Mouse (Mus musculus) lung, embryonic 14.5 days (tissue): Measurements from ENCODE around the gene Spo11. TPM values are rescaled to one million over a fixed set of nuclear protein-coding genes. Genes with fewer than 3 reads are reported as not detected.
A peak's percentile ranks its signal among the peaks of the same experiment; 100 is the strongest.

Source experiments
- ATAC-seq: fragments of 200-750 bp; cut with Nextera tagmentation; 2 replicates; pipeline ENCODE4 v1.8.0; 2017; ENCODE audit warnings: mild to moderate bottlenecking, moderate TSS enrichment, moderate library complexity; ENCODE audit not compliant: insufficient read depth
- DNase-seq: peaks from one replicate; pipeline ENCODE4 v3.0.0-alpha.2; 2015
- H3K27ac ChIP-seq: fragments of 300-500 bp; sonication (generic); 2 replicates; pipeline ENCODE4 v1.5.1; 2014; ENCODE audit warnings: low read depth, mild to moderate bottlenecking, moderate library complexity
- H3K27me3 ChIP-seq: fragments of 300-500 bp; sonication (generic); 2 replicates; pipeline ENCODE4 v1.6.1; 2014; ENCODE audit warnings: low read length, control low read depth; ENCODE audit not compliant: insufficient read depth
- H3K36me3 ChIP-seq: fragments of 300-500 bp; sonication (generic); 2 replicates; pipeline ENCODE4 v1.6.1; 2014; ENCODE audit warnings: control low read depth; ENCODE audit not compliant: insufficient read depth
- H3K4me1 ChIP-seq: fragments of 300-500 bp; sonication (generic); 2 replicates; pipeline ENCODE4 v1.6.1; 2014; ENCODE audit warnings: antibody characterized with exemption, control low read depth; ENCODE audit not compliant: insufficient read depth
- H3K4me2 ChIP-seq: fragments of 300-500 bp; sonication (generic); 2 replicates; pipeline ENCODE4 v1.6.1; 2014; ENCODE audit warnings: mild to moderate bottlenecking
- H3K4me3 ChIP-seq: fragments of 300-500 bp; sonication (generic); 2 replicates; pipeline ENCODE4 v1.5.1; 2014; ENCODE audit warnings: low read depth, low read length
- H3K9ac ChIP-seq: fragments of 300-500 bp; sonication (generic); 2 replicates; pipeline ENCODE4 v1.6.1; 2014
- H3K9me3 ChIP-seq: fragments of 300-500 bp; sonication (generic); 2 replicates; pipeline ENCODE4 v1.6.1; 2016; ENCODE audit warnings: low read depth, low read length, control low read depth
- CTCF ChIP-seq: IDR thresholded peaks from 2 replicates; pipeline ENCODE4 v1.5.1; 2016; ENCODE audit warnings: antibody characterized with exemption, low read depth
- WGBS: fragments of 180-500 bp; shearing (Covaris S2); extraction: QIAGEN DNeasy Blood & Tissue Kit; methylation state at CpG from one replicate; pipeline ENCODE4 v1.1.7; 2014; 5-methylcytosine and 5-hydroxymethylcytosine counted together
- polyA plus RNA-seq: library from polyadenylated mRNA; unstranded; fragments of >200 nt; fragmentation: Nextera tagmentation; extraction: Ambion mirVana; gene quantifications from 2 replicates; pipeline ENCODE4 v1.2.1, GENCODE M21; 2014

The Spo11 gene
- polyA plus RNA-seq, 1 experiment from 2014 or later: 0.13 TPM

GRCm38 (mm10) chr2:173020430-173020829, 42.9 kb downstream of the Spo11 start, which contains the start of gene Rbm38:
Gene Rbm38, plus strand, starts transcription at chr2:173020498.
- 34% methylated on average over 11 of the region's 11 CpGs for WGBS

GRCm38 (mm10) chr2:173021633-173022055, 44.1 kb downstream of the Spo11 start:
- Histone ChIP-seq H3K4me1 (peaks cover 16% of the 10 kb centered on the region), H3K4me2 (peak overlapping the region; percentile 90), H3K9me3 (no peaks in the 10 kb centered on the region), H3K27ac (peak overlapping the region; percentile 50; the same call in 1 of the 2 replicates), H3K9ac (peak overlapping the region; percentile 65), H3K36me3 (peaks cover 27% of the 10 kb centered on the region), H3K27me3 (no peaks in the 10 kb centered on the region), H3K4me3 (peak overlapping the region; percentile 76)
- no peak for TF ChIP-seq CTCF
- peak; percentile 97 for DNase-seq
- under 1% methylated on average over 43 of the region's 54 CpGs for WGBS
- peak; percentile 68 for ATAC-seq

More at GRCm38 (mm10) chr2:173020430-173020829, 42.9 kb downstream of the Spo11 start, which contains the start of gene Rbm38:
- ATAC-seq: no peak
- peaks cover 10% of the 10 kb centered on the region for H3K4me1 ChIP-seq
- no peaks in the 10 kb centered on the region for H3K9me3 ChIP-seq
- no peaks in the 10 kb centered on the region for H3K27me3 ChIP-seq
- H3K4me2 ChIP-seq: peak within 1 kb of the TSS; percentile 90
- H3K36me3 ChIP-seq: peaks cover 23% of the 10 kb centered on the region
- TF ChIP-seq CTCF: no peak
- H3K27ac ChIP-seq: no peak within 1 kb of the TSS
- no peak for DNase-seq
- peak within 1 kb of the TSS; percentile 18 for H3K9ac ChIP-seq
- peak within 1 kb of the TSS; percentile 76 for H3K4me3 ChIP-seq

DNA sequence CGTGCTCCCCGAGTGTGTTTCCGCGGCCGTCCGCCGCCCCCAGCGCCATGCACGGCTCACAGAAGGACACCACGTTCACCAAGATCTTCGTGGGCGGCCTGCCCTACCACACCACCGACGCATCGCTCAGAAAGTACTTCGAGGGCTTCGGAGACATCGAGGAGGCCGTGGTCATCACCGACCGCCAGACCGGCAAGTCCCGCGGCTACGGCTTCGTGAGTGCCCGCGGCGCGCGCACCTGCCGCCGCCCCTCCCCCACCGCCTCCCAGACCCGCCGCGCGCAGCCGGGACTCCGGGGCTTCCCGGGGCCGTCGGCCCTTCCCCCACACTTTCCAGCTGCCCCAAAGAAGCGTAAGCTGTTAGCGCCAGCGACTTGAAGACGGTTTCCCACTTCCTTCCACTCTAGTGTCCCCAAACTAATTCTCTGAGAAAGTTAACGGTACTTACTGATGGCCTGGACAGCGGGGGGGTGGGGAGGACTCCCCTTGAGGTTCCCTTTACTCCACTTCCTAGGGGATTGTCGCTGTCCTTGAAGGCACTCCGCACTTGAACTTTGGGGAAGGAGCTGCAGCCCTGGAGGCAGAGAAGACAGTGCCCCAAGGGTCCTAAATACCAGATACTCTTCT, 44.7 kb downstream of the Spo11 start:
- H3K27me3 ChIP-seq: no peaks in the 10 kb centered on the region
- TF ChIP-seq CTCF: no peak
- ATAC-seq (peak; percentile 32), DNase-seq (peak; percentile 62)
- peaks cover 21% of the 10 kb centered on the region for H3K4me1 ChIP-seq
- H3K4me2 ChIP-seq: peak overlapping the region; percentile 90
- peaks cover 30% of the 10 kb centered on the region for H3K36me3 ChIP-seq
- under 1% methylated on average over 48 of the region's 51 CpGs for WGBS
- H3K9ac ChIP-seq: peak overlapping the region; percentile 65
- no peaks in the 10 kb centered on the region for H3K9me3 ChIP-seq
- peak overlapping the region; percentile 76 for H3K4me3 ChIP-seq
- peak overlapping the region; percentile 50 for H3K27ac ChIP-seq

- 30% methylated on average over 10 of the region's 10 CpGs for WGBS
- Histone ChIP-seq H3K27ac (no peak overlapping the region), H3K4me3 (peak overlapping the region; percentile 76), H3K4me1 (peaks cover 26% of the 10 kb centered on the region), H3K36me3 (peaks cover 35% of the 10 kb centered on the region), H3K4me2 (peak overlapping the region; percentile 90), H3K9ac (peak overlapping the region; percentile 65), H3K27me3 (no peaks in the 10 kb centered on the region), H3K9me3 (no peaks in the 10 kb centered on the region)
- no peak for TF ChIP-seq CTCF
- no peak for ATAC-seq
- DNase-seq: no peak
Measured at GRCm38 (mm10) chr2:173022813-173023212, 45.3 kb downstream of the Spo11 start.

DNA sequence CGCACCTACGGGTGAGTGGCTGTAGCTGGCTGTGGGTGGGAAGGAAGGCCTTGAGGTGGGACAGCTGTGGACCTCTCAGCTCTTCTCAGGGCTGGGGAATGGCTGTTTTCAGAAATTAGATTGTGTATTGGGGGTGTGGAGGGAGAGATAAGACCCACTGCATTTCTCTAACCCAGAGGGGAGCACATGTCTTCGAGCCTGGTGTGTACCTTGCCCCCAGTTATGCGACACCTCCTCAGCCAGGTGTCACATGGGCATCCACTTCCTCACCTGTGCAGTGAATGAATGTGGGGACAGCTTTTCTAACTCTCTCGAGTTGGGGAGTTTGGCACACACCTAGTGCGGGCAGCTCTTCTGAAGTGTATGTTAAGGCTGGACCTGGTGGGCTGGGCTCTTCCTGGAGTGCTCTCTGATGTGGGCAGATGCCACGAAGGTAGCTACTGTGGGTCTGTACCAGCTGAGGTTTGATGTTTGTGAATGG, 45.9 kb downstream of the Spo11 start:
- no peak for TF ChIP-seq CTCF
- H3K9ac ChIP-seq: peak overlapping the region; percentile 65
- H3K4me2 ChIP-seq: peak overlapping the region; percentile 90
- H3K4me1 ChIP-seq: peaks cover 27% of the 10 kb centered on the region
- H3K4me3 ChIP-seq: peak overlapping the region; percentile 76
- no peaks in the 10 kb centered on the region for H3K27me3 ChIP-seq
- ATAC-seq (no peak), DNase-seq (no peak)
- H3K27ac ChIP-seq: no peak overlapping the region
- peaks cover 41% of the 10 kb centered on the region for H3K36me3 ChIP-seq
- 68% methylated on average over 7 of the region's 7 CpGs for WGBS
- H3K9me3 ChIP-seq: no peaks in the 10 kb centered on the region

DNA sequence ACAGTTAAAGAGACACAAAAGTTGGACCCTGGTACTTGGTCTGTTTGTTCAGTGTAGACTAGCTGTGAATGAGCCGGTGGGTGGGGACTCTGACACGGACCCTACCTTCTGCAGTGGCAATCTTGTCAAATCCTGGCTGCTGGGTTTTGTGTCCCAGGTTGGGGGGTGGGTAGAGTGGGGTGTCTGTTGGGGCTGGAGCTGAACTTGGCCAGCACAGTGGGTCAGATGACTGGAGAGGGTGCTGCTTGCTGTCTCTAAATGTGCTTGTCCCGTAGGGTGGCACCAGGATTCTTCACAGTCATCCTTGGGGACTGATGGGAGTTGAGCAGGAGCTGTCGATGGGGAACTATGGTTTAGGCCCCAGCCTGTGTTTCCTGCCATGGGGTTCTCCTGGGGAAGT, 46.5 kb downstream of the Spo11 start:
- DNase-seq (no peak), ATAC-seq (no peak)
- TF ChIP-seq CTCF: no peak
- no peak overlapping the region for H3K27ac ChIP-seq
- peak overlapping the region; percentile 76 for H3K4me3 ChIP-seq
- peaks cover 41% of the 10 kb centered on the region for H3K36me3 ChIP-seq
- H3K9me3 ChIP-seq: no peaks in the 10 kb centered on the region
- peak overlapping the region; percentile 65 for H3K9ac ChIP-seq
- H3K4me2 ChIP-seq: peak overlapping the region; percentile 90
- peaks cover 27% of the 10 kb centered on the region for H3K4me1 ChIP-seq
- no peaks in the 10 kb centered on the region for H3K27me3 ChIP-seq
- 59% methylated on average over 4 of the region's 4 CpGs for WGBS

DNA sequence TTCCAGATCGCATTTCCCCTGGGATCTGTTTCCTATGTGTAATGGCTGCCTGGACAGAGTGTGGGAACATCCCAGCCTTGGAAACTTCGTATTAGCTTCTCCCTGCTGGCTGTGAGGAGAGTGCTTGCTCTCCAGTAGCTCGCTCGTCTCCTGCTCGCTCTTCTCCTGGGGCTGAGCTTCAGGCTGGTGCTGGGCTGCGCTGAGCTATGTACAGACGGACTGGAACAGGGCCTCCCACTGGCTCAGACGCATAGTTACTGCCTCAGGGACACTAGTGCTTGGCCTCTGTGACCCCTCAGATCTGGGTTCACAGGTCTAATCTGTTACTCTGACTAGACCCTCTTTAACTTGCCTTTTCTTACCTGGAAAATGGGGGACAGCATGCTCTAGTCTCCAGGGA, 46.9 kb downstream of the Spo11 start:
- H3K4me2 ChIP-seq: peak overlapping the region; percentile 90
- WGBS: 79% methylated on average over 8 of the region's 8 CpGs

More for the DNA sequence above, 46.9 kb downstream of the Spo11 start:
- H3K27me3 ChIP-seq: no peaks in the 10 kb centered on the region
- no peak for DNase-seq
- no peaks in the 10 kb centered on the region for H3K9me3 ChIP-seq
- no peak for TF ChIP-seq CTCF
- peak overlapping the region; percentile 76 for H3K4me3 ChIP-seq
- no peak for ATAC-seq
- peak overlapping the region; percentile 24; the same call in 1 of the 2 replicates for H3K27ac ChIP-seq
- H3K36me3 ChIP-seq: peaks cover 44% of the 10 kb centered on the region
- H3K9ac ChIP-seq: peak overlapping the region; percentile 20; the same call in 1 of the 2 replicates
- peaks cover 27% of the 10 kb centered on the region for H3K4me1 ChIP-seq
